Mouse (Mus musculus) heart, postnatal 0 days (tissue): Measurements from ENCODE around the gene Atrnl1.
"Not testable (repeated sequence)": the region's sequence is repeated elsewhere in the genome, so short reads cannot be mapped to it uniquely, and the experiment has no call there.

Experiments
- CTCF ChIP-seq: IDR thresholded peaks from 2 replicates; pipeline ENCODE4 v1.5.1; 2016; ENCODE audit warnings: antibody characterized with exemption, control low read depth, low read depth
- EP300 ChIP-seq: IDR thresholded peaks from 2 replicates; pipeline ENCODE4 v1.6.1; 2016; ENCODE audit warnings: antibody characterized with exemption, low read depth

DNA sequence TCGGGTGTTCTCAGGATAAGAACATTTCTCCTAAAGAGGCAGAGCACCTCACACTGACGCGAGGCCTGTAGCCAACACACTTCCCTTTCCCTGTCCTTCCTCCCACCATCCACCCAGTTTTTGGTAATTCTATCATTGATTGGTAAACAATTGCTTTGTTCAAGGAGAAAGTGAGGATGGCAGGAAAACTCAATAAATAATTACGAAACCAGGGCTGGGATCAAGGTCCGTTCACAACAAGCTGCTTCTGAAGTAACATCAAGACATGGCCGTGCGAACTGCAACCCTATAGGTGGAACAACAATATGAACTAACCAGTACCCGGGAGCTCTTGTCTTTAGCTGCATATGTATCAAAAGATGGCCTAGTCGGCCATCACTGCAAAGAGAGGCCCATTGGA is 439.6 kb downstream of the Atrnl1 start:
- not testable (repeated sequence) for TF ChIP-seq CTCF, EP300
